ENCODE assay signal across 10 mouse cellular contexts in genomic region chr13:18840366-18840765, GRCm38 (mm10).
"Had no signal": no experiment of that assay in that cellular context is flagged by ENCODE, and none has a peak within 500 bp of the region (broad histone marks: within the 10 kb centered on the region; RNA-seq: fewer than 3 reads in every experiment).

No protein-coding gene starts in this region.

- DNase-seq: liver, embryonic 13.5 days; liver, postnatal 0 days; lung, embryonic 14.5 days; lung, postnatal 10 days; lung, postnatal 4 days; right cerebral cortex, adult 18-20 months; right cerebral cortex, postnatal 25 days; thymus, adult 2 months; thymus, postnatal 25 days; thymus, postnatal 4 days had no signal
